Mouse (Mus musculus) kidney, embryonic 14.5 days (tissue): ENCODE results near the gene Ccdc171. TPM values are rescaled to one million over a fixed set of nuclear protein-coding genes. Genes with fewer than 3 reads are reported as not detected.

Experiments used
- ATAC-seq: fragments of 200-750 bp; cut with Nextera tagmentation; 2 replicates; pipeline ENCODE4 v1.8.0; 2017; ENCODE audit warnings: moderate number of reproducible peaks, mild to moderate bottlenecking, moderate TSS enrichment, moderate library complexity; ENCODE audit not compliant: low FRiP score, low TSS enrichment
- H3K27ac ChIP-seq: fragments of 300-500 bp; sonication (generic); 2 replicates; pipeline ENCODE4 v1.5.1; 2014; ENCODE audit warnings: low read depth, mild to moderate bottlenecking, low read length, moderate library complexity, mixed read lengths
- H3K27me3 ChIP-seq: fragments of 300-500 bp; sonication (generic); 2 replicates; pipeline ENCODE4 v1.6.1; 2014; ENCODE audit warnings: mild to moderate bottlenecking, low read length; ENCODE audit not compliant: control insufficient read depth, insufficient read depth
- H3K36me3 ChIP-seq: fragments of 300-500 bp; sonication (generic); 2 replicates; pipeline ENCODE4 v1.6.1; 2014; ENCODE audit warnings: low read length, mixed read lengths; ENCODE audit not compliant: control insufficient read depth, insufficient read depth
- H3K4me1 ChIP-seq: fragments of 300-500 bp; sonication (generic); 2 replicates; pipeline ENCODE4 v1.6.1; 2014; ENCODE audit warnings: low read length, mixed read lengths; ENCODE audit not compliant: control insufficient read depth, insufficient read depth
- H3K4me2 ChIP-seq: fragments of 300-500 bp; sonication (generic); replicated peaks from 2 replicates; pipeline ENCODE4 v1.6.1; 2014; ENCODE audit warnings: low read depth, mild to moderate bottlenecking, low read length
- H3K4me3 ChIP-seq: fragments of 300-500 bp; sonication (generic); 2 replicates; pipeline ENCODE4 v1.5.1; 2014; ENCODE audit warnings: mild to moderate bottlenecking, low read length
- H3K9ac ChIP-seq: fragments of 300-500 bp; sonication (generic); 2 replicates; pipeline ENCODE4 v1.6.1; 2014; ENCODE audit warnings: low read depth, mild to moderate bottlenecking, low read length, moderate library complexity
- H3K9me3 ChIP-seq: fragments of 300-500 bp; sonication (generic); 2 replicates; pipeline ENCODE4 v1.6.1; 2016; ENCODE audit warnings: low read length; ENCODE audit not compliant: control insufficient read depth
- WGBS: fragments of 180-500 bp; shearing (Covaris S2); extraction: QIAGEN DNeasy Blood & Tissue Kit; methylation state at CpG from one replicate; pipeline ENCODE4 v1.1.7; 2014; 5-methylcytosine and 5-hydroxymethylcytosine counted together
- polyA plus RNA-seq: library from polyadenylated mRNA; unstranded; fragments of >200 nt; fragmentation: Nextera tagmentation; extraction: Ambion mirVana; gene quantifications from 2 replicates; pipeline ENCODE4 v1.2.1, GENCODE M21; 2014

Gene Ccdc171
- polyA plus RNA-seq, 1 experiment from 2014 or later, result 3.9 TPM

GRCm38 (mm10) chr4:83888459-83889054, 363.2 kb downstream of the Ccdc171 start:
- H3K9me3 ChIP-seq, result no peaks in the 10 kb centered on the region
- no peak overlapping the region for H3K9ac ChIP-seq
- WGBS, result 40% methylated on average over 11 of the region's 13 CpGs
- H3K4me3 ChIP-seq, result no peak overlapping the region
- H3K4me2 ChIP-seq, result no peak overlapping the region
- ATAC-seq, result no peak
- H3K36me3 ChIP-seq, result no peaks in the 10 kb centered on the region
- no peaks in the 10 kb centered on the region for H3K4me1 ChIP-seq
- H3K27ac ChIP-seq, result no peak overlapping the region
- no peaks in the 10 kb centered on the region for H3K27me3 ChIP-seq

GRCm38 (mm10) chr4:83902081-83902645, 376.8 kb downstream of the Ccdc171 start:
- Histone ChIP-seq H3K4me1 (no peaks in the 10 kb centered on the region), H3K27ac (no peak overlapping the region), H3K36me3 (no peaks in the 10 kb centered on the region), H3K4me2 (no peak overlapping the region), H3K4me3 (no peak overlapping the region), H3K9me3 (no peaks in the 10 kb centered on the region), H3K27me3 (no peaks in the 10 kb centered on the region), H3K9ac (no peak overlapping the region)
- no peak for ATAC-seq
- 74% methylated on average over 9 of the region's 9 CpGs for WGBS

Other genes with a start within 250 kb of the Ccdc171 start
- 2.2 and 2.3 TPM in 2 replicates for gene Ttc39b, start 201.3 kb upstream of the Ccdc171 start, polyA plus RNA-seq
- gene Snapc3, start 107.8 kb upstream of the Ccdc171 start, polyA plus RNA-seq, result 45.0 and 51.3 TPM in 2 replicates
- 202 and 215 TPM in 2 replicates for gene Psip1, start 39.1 kb upstream of the Ccdc171 start, polyA plus RNA-seq